Mouse (Mus musculus) ES-Bruce4 (cell line): Measurements from ENCODE around the gene Nfatc2ip.

Experiments used
- CTCF ChIP-seq: IDR thresholded peaks from one replicate; pipeline ENCODE4 v1.8.1; 2011; ENCODE audit warnings: low read depth, low read length
- EP300 ChIP-seq: IDR thresholded peaks from 2 replicates; pipeline ENCODE4 v1.6.1; 2011; ENCODE audit warnings: low read depth, low read length; ENCODE audit not compliant: insufficient read depth
- POLR2A ChIP-seq: IDR thresholded peaks from one replicate; pipeline ENCODE4 v1.8.1; 2011; ENCODE audit warnings: low read length; ENCODE audit not compliant: insufficient read depth

DNA sequence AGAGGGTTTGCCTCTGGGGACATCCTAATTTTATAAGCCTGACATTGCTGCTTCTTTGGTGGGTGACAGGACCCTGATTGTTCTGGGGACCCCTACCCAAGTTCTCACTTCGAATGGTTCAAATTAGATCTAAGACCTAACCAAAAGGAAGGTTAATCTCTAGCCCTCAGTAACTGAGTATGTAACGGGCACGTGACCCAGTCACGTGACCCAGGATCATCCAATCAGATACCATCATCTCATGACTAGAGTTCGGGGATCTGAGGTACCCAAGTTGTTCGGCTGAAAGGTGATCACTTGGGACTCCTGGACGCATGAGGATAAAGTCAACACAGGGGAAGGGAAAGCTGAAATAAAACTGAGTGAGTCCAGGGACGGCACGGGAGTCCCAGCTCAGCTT, 23.5 kb downstream of the Nfatc2ip start:
- no peak for TF ChIP-seq CTCF
- no peak for TF ChIP-seq EP300
- TF ChIP-seq POLR2A = no peak
